Mouse (Mus musculus): Measurements from ENCODE around the gene Syt8. TPM values are rescaled to one million over a fixed set of nuclear protein-coding genes. Genes with fewer than 3 reads are reported as not detected.

Gene Syt8
- polyA plus RNA-seq, 1 experiment from 2014 or later: 0.32 TPM

GRCm38 (mm10) chr7:142480661-142481060 lies 46.0 kb downstream of the Syt8 start:
- no peaks in the 10 kb centered on the region for H3K27me3 ChIP-seq (ENCODE audit: control insufficient read depth, insufficient read depth, low read length)
- no peaks in the 10 kb centered on the region for H3K9me3 ChIP-seq (replicated peaks; ENCODE audit: control insufficient read depth, low read length)
- peak overlapping the region; percentile 82 for H3K9ac ChIP-seq (ENCODE audit: low read length)
- peaks cover 61% of the 10 kb centered on the region for H3K4me1 ChIP-seq (ENCODE audit: control insufficient read depth, insufficient read depth, low read length)
- peak overlapping the region; percentile 86 for H3K27ac ChIP-seq (ENCODE audit: low read length)
- H3K36me3 ChIP-seq (ENCODE audit: control insufficient read depth, insufficient read depth): no peaks in the 10 kb centered on the region
- no peak overlapping the region for H3K4me3 ChIP-seq (ENCODE audit: low read length)
- no peak for ATAC-seq (replicated peaks; ENCODE audit: extremely low read depth, insufficient read depth, low FRiP score)
- peak overlapping the region; percentile 60; the same call in 1 of the 2 replicates for H3K4me2 ChIP-seq (ENCODE audit: low read depth, low read length)
- WGBS: 92% methylated on average over 3 of the region's 3 CpGs

DNA sequence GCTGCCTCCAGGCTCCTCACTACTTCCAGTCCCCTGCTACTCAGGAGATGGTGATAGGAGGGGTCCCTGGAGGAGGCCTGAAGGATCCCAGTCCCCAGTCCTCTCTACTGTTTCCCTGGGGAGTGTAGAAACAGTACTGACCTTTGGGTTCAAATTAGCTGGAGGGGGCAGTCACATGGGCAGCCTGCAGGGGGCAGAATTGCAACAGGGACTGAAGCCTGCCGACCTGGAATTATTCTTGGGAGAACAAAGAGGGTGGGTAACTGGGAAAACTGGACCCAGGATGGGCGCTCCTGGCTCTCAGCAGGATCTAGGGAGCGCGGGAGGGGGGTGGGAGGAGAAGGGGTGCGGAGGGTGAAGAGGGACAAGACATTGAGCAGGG lies 46.5 kb downstream of the Syt8 start:
- Histone ChIP-seq H3K4me3 (ENCODE audit: low read length) (peak overlapping the region; percentile 32), H3K4me1 (ENCODE audit: control insufficient read depth, insufficient read depth, low read length) (peaks cover 56% of the 10 kb centered on the region), H3K9me3 (replicated peaks; ENCODE audit: control insufficient read depth, low read length) (no peaks in the 10 kb centered on the region), H3K27ac (ENCODE audit: low read length) (peak overlapping the region; percentile 86), H3K27me3 (ENCODE audit: control insufficient read depth, insufficient read depth, low read length) (no peaks in the 10 kb centered on the region), H3K4me2 (ENCODE audit: low read depth, low read length) (peak overlapping the region; percentile 60), H3K9ac (ENCODE audit: low read length) (peak overlapping the region; percentile 82), H3K36me3 (ENCODE audit: control insufficient read depth, insufficient read depth) (no peaks in the 10 kb centered on the region)
- no peak; the same call in 1 of the 2 replicates for ATAC-seq (replicated peaks; ENCODE audit: extremely low read depth, insufficient read depth, low FRiP score)
- 14% methylated on average over 5 of the region's 5 CpGs for WGBS

DNA sequence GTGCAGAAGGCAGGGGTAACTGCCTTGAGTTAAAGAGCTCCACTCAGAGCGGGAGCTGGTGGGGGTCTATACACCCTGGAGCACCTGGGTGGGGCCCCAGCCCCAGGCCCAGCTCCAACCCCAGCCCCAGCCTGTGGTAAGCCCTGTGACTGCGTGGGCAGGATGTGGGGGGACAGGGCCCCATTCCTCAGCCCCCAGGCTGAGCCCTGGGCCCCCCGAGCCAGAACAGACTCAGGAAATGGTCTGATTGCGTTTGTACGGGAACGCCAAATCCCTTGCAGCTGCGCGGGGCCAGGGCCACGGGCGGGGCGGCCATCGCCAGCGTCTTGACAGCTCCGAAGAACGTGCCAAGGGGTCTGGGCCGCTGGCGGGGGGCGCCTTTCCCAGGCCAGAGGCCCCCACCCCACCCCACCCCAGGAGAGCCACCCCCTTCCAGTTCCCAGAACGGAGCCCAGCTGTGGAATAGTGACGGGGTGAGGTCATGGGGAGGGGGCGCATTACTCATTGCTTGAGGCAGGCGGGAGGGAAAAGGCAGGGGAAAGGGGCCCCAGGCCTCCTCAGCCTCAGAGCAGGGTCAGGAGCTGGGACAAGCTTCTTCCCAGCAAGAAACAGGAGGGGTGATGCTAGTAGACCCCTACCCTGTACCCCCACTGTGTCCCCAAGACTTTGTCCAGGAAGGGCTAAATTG lies 47.1 kb downstream of the Syt8 start:
- Histone ChIP-seq H3K27me3 (ENCODE audit: control insufficient read depth, insufficient read depth, low read length) (no peaks in the 10 kb centered on the region), H3K27ac (ENCODE audit: low read length) (peak overlapping the region; percentile 86), H3K4me1 (ENCODE audit: control insufficient read depth, insufficient read depth, low read length) (peaks cover 54% of the 10 kb centered on the region), H3K9ac (ENCODE audit: low read length) (peak overlapping the region; percentile 82), H3K4me3 (ENCODE audit: low read length) (peak overlapping the region; percentile 32), H3K4me2 (ENCODE audit: low read depth, low read length) (peak overlapping the region; percentile 60), H3K9me3 (replicated peaks; ENCODE audit: control insufficient read depth, low read length) (no peaks in the 10 kb centered on the region), H3K36me3 (ENCODE audit: control insufficient read depth, insufficient read depth) (no peaks in the 10 kb centered on the region)
- 4% methylated on average over 22 of the region's 22 CpGs for WGBS
- peak; percentile 74 for ATAC-seq (replicated peaks; ENCODE audit: extremely low read depth, insufficient read depth, low FRiP score)

GRCm38 (mm10) chr7:142482256-142482609 lies 47.6 kb downstream of the Syt8 start:
- WGBS: 7% methylated on average over 6 of the region's 6 CpGs
- ATAC-seq (replicated peaks; ENCODE audit: extremely low read depth, insufficient read depth, low FRiP score): peak; percentile 30
- H3K9ac ChIP-seq (ENCODE audit: low read length): peak overlapping the region; percentile 82
- peak overlapping the region; percentile 86 for H3K27ac ChIP-seq (ENCODE audit: low read length)
- no peaks in the 10 kb centered on the region for H3K36me3 ChIP-seq (ENCODE audit: control insufficient read depth, insufficient read depth)
- H3K4me2 ChIP-seq (ENCODE audit: low read depth, low read length): peak overlapping the region; percentile 60
- peaks cover 59% of the 10 kb centered on the region for H3K4me1 ChIP-seq (ENCODE audit: control insufficient read depth, insufficient read depth, low read length)
- no peaks in the 10 kb centered on the region for H3K9me3 ChIP-seq (replicated peaks; ENCODE audit: control insufficient read depth, low read length)
- no peaks in the 10 kb centered on the region for H3K27me3 ChIP-seq (ENCODE audit: control insufficient read depth, insufficient read depth, low read length)
- peak overlapping the region; percentile 32 for H3K4me3 ChIP-seq (ENCODE audit: low read length)

- Histone ChIP-seq H3K27ac (ENCODE audit: low read length) (peak overlapping the region; percentile 86), H3K27me3 (ENCODE audit: control insufficient read depth, insufficient read depth, low read length) (no peaks in the 10 kb centered on the region), H3K9ac (ENCODE audit: low read length) (peak overlapping the region; percentile 82), H3K4me3 (ENCODE audit: low read length) (no peak overlapping the region), H3K36me3 (ENCODE audit: control insufficient read depth, insufficient read depth) (no peaks in the 10 kb centered on the region), H3K9me3 (replicated peaks; ENCODE audit: control insufficient read depth, low read length) (no peaks in the 10 kb centered on the region), H3K4me1 (ENCODE audit: control insufficient read depth, insufficient read depth, low read length) (peaks cover 65% of the 10 kb centered on the region), H3K4me2 (ENCODE audit: low read depth, low read length) (no peak overlapping the region)
- peak; percentile 38 for ATAC-seq (replicated peaks; ENCODE audit: extremely low read depth, insufficient read depth, low FRiP score)
- 15% methylated on average over 11 of the region's 11 CpGs for WGBS
Observed at GRCm38 (mm10) chr7:142483136-142483535, 48.5 kb downstream of the Syt8 start.

GRCm38 (mm10) chr7:142484780-142485179 lies 50.1 kb downstream of the Syt8 start:
- H3K4me3 ChIP-seq (ENCODE audit: low read length): no peak overlapping the region
- no peaks in the 10 kb centered on the region for H3K9me3 ChIP-seq (replicated peaks; ENCODE audit: control insufficient read depth, low read length)
- ATAC-seq (replicated peaks; ENCODE audit: extremely low read depth, insufficient read depth, low FRiP score): no peak
- H3K27me3 ChIP-seq (ENCODE audit: control insufficient read depth, insufficient read depth, low read length): no peaks in the 10 kb centered on the region
- H3K27ac ChIP-seq (ENCODE audit: low read length): peak overlapping the region; percentile 86
- no peaks in the 10 kb centered on the region for H3K36me3 ChIP-seq (ENCODE audit: control insufficient read depth, insufficient read depth)
- H3K4me2 ChIP-seq (ENCODE audit: low read depth, low read length): no peak overlapping the region
- WGBS: 76% methylated on average over 12 of the region's 12 CpGs
- no peak overlapping the region for H3K9ac ChIP-seq (ENCODE audit: low read length)
- peaks cover 61% of the 10 kb centered on the region for H3K4me1 ChIP-seq (ENCODE audit: control insufficient read depth, insufficient read depth, low read length)

GRCm38 (mm10) chr7:142486751-142487162 lies 52.1 kb downstream of the Syt8 start:
- Histone ChIP-seq H3K4me1 (ENCODE audit: control insufficient read depth, insufficient read depth, low read length) (peaks cover 42% of the 10 kb centered on the region), H3K9ac (ENCODE audit: low read length) (peak overlapping the region; percentile 59), H3K36me3 (ENCODE audit: control insufficient read depth, insufficient read depth) (peaks cover 3% of the 10 kb centered on the region; the same call in 1 of the 2 replicates), H3K9me3 (replicated peaks; ENCODE audit: control insufficient read depth, low read length) (no peaks in the 10 kb centered on the region), H3K27ac (ENCODE audit: low read length) (peak overlapping the region; percentile 76), H3K4me3 (ENCODE audit: low read length) (no peak overlapping the region), H3K4me2 (ENCODE audit: low read depth, low read length) (no peak overlapping the region), H3K27me3 (ENCODE audit: control insufficient read depth, insufficient read depth, low read length) (no peaks in the 10 kb centered on the region)
- no peak for ATAC-seq (replicated peaks; ENCODE audit: extremely low read depth, insufficient read depth, low FRiP score)
- WGBS: 75% methylated on average over 8 of the region's 8 CpGs

DNA sequence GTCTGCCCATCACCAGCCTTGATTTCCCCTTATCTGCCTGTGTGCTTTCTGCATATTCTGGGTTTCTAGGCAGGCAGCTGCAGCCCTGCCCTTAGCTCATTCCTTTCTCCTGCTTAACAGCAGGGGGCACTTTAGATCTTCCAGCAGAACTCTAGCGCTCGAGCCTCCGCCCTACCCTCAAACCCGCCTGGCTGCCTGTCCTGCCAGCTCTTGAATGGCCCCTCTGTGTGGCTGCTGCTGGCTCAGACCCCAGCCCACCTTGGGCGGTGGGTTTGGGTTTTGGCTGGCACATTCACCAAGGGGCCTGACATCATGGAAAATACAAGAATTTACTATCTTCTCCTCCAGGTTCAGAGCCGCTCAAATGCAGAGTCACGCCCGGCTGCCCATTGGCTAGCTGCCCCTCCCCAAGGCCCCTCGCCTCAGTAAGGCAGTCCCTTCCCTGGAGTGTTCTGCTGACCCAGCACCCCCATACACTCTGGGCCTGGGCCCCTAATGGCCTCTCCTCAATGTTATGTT lies 52.8 kb downstream of the Syt8 start:
- no peak overlapping the region for H3K4me3 ChIP-seq (ENCODE audit: low read length)
- no peaks in the 10 kb centered on the region for H3K27me3 ChIP-seq (ENCODE audit: control insufficient read depth, insufficient read depth, low read length)
- no peaks in the 10 kb centered on the region for H3K9me3 ChIP-seq (replicated peaks; ENCODE audit: control insufficient read depth, low read length)
- H3K27ac ChIP-seq (ENCODE audit: low read length): peak overlapping the region; percentile 76
- WGBS: 26% methylated on average over 9 of the region's 9 CpGs
- ATAC-seq (replicated peaks; ENCODE audit: extremely low read depth, insufficient read depth, low FRiP score): peak; percentile 29; the same call in 1 of the 2 replicates
- peak overlapping the region; percentile 59 for H3K9ac ChIP-seq (ENCODE audit: low read length)
- H3K4me1 ChIP-seq (ENCODE audit: control insufficient read depth, insufficient read depth, low read length): peaks cover 36% of the 10 kb centered on the region
- peaks cover 3% of the 10 kb centered on the region; the same call in 1 of the 2 replicates for H3K36me3 ChIP-seq (ENCODE audit: control insufficient read depth, insufficient read depth)
- H3K4me2 ChIP-seq (ENCODE audit: low read depth, low read length): no peak overlapping the region

- WGBS: 78% methylated on average over 3 of the region's 3 CpGs
- peaks cover 3% of the 10 kb centered on the region; the same call in 1 of the 2 replicates for H3K36me3 ChIP-seq (ENCODE audit: control insufficient read depth, insufficient read depth)
Observed at GRCm38 (mm10) chr7:142488053-142488452, 53.4 kb downstream of the Syt8 start.

More at GRCm38 (mm10) chr7:142488053-142488452, 53.4 kb downstream of the Syt8 start:
- H3K27me3 ChIP-seq (ENCODE audit: control insufficient read depth, insufficient read depth, low read length): no peaks in the 10 kb centered on the region
- peaks cover 29% of the 10 kb centered on the region for H3K4me1 ChIP-seq (ENCODE audit: control insufficient read depth, insufficient read depth, low read length)
- no peaks in the 10 kb centered on the region for H3K9me3 ChIP-seq (replicated peaks; ENCODE audit: control insufficient read depth, low read length)
- no peak overlapping the region for H3K4me2 ChIP-seq (ENCODE audit: low read depth, low read length)
- peak overlapping the region; percentile 76 for H3K27ac ChIP-seq (ENCODE audit: low read length)
- H3K4me3 ChIP-seq (ENCODE audit: low read length): no peak overlapping the region
- no peak overlapping the region; the same call in 1 of the 2 replicates for H3K9ac ChIP-seq (ENCODE audit: low read length)
- ATAC-seq (replicated peaks; ENCODE audit: extremely low read depth, insufficient read depth, low FRiP score): no peak
